In genomic region chr16:4789810-4790559, GRCm38 (mm10) we compare ENCODE assay signal across 8 mouse cellular contexts. TPM values are rescaled to one million over a fixed set of nuclear protein-coding genes. Genes with fewer than 3 reads are reported as not detected.
DNase-seq lines count a peak whose midpoint lies in the region; ATAC-seq and TF ChIP-seq lines count a peak whose summit lies in the region.

Gene Cdip1 (minus strand): TSS chr16:4790292.

- peak; percentile 99 for ATAC-seq in embryonic facial prominence, embryonic 13.5 days (ENCODE audit: insufficient number of reproducible peaks, insufficient read depth, low FRiP score, low TSS enrichment, low read depth)
- ATAC-seq in limb, embryonic 13.5 days (ENCODE audit: low FRiP score, low read depth) = peak; percentile 99
- ATAC-seq in midbrain, embryonic 16.5 days = peak; percentile 99

- no peaks in the 10 kb centered on the region for H3K36me3 ChIP-seq in embryonic facial prominence, embryonic 13.5 days
- peaks cover 23% of the 10 kb centered on the region for H3K36me3 ChIP-seq in heart, adult 2 months (ENCODE audit: control insufficient read depth, insufficient read depth, low read length)
- peaks cover 7% of the 10 kb centered on the region; the same call in 1 of the 2 replicates for H3K36me3 ChIP-seq in limb, embryonic 13.5 days
- H3K36me3 ChIP-seq in midbrain, embryonic 16.5 days (ENCODE audit: control insufficient read depth, insufficient read depth, low read length) = no peaks in the 10 kb centered on the region

- TF ChIP-seq EP300 in heart, adult 2 months (IDR thresholded peaks at IDR 0.05; ENCODE audit: insufficient read depth, low read depth, low read length) = 0 out of 2 replicates have a peak, but pooled peaks have one; percentile 16

- WGBS in embryonic facial prominence, embryonic 13.5 days = under 1% methylated on average over 51 of the region's 51 CpGs
- 1% methylated on average over 51 of the region's 51 CpGs for WGBS in heart, adult 2 months
- under 1% methylated on average over 51 of the region's 51 CpGs for WGBS in limb, embryonic 13.5 days
- WGBS in midbrain, embryonic 16.5 days = under 1% methylated on average over 50 of the region's 51 CpGs

- no peaks in the 10 kb centered on the region for H3K9me3 ChIP-seq in embryonic facial prominence, embryonic 13.5 days
- no peaks in the 10 kb centered on the region for H3K9me3 ChIP-seq in limb, embryonic 13.5 days
- no peaks in the 10 kb centered on the region for H3K9me3 ChIP-seq in midbrain, embryonic 16.5 days (replicated peaks; ENCODE audit: control insufficient read depth, low read length, poor library complexity, severe bottlenecking)

- H3K4me3 ChIP-seq in embryonic facial prominence, embryonic 13.5 days = peak within 1 kb of the TSS; percentile 87
- peak within 1 kb of the TSS; percentile 84 for H3K4me3 ChIP-seq in heart, adult 2 months
- peak within 1 kb of the TSS; percentile 70 for H3K4me3 ChIP-seq in limb, embryonic 13.5 days
- H3K4me3 ChIP-seq in midbrain, embryonic 16.5 days (ENCODE audit: low read depth, low read length) = peak within 1 kb of the TSS; percentile 69

- H3K4me2 ChIP-seq in embryonic facial prominence, embryonic 13.5 days = peak within 1 kb of the TSS; percentile 82
- H3K4me2 ChIP-seq in limb, embryonic 13.5 days (replicated peaks) = peak within 1 kb of the TSS; percentile 91
- H3K4me2 ChIP-seq in midbrain, embryonic 16.5 days (ENCODE audit: low read length) = peak within 1 kb of the TSS; percentile 94

- peak within 1 kb of the TSS; percentile 87 for H3K9ac ChIP-seq in embryonic facial prominence, embryonic 13.5 days
- peak within 1 kb of the TSS; percentile 95 for H3K9ac ChIP-seq in heart, adult 2 months (ENCODE audit: low read depth, low read length)
- peak within 1 kb of the TSS; percentile 92 for H3K9ac ChIP-seq in limb, embryonic 13.5 days
- peak within 1 kb of the TSS; percentile 91 for H3K9ac ChIP-seq in midbrain, embryonic 16.5 days (ENCODE audit: low read depth, low read length)

- peak; percentile 98 for DNase-seq in 3134 (ENCODE audit: extremely low read depth, insufficient read length, low spot score)
- peak; percentile 95 to 97 for DNase-seq in adrenal gland, postnatal 36 days
- DNase-seq in heart, adult 2 months = peak; percentile 96 to 97
- DNase-seq in kidney, adult 8-10 months = peak; percentile 92 to 94
- peak; percentile 92 to 94 for DNase-seq in spleen, postnatal 10 days (ENCODE audit: low spot score in 2 of 2)

- no peaks in the 10 kb centered on the region for H3K27me3 ChIP-seq in embryonic facial prominence, embryonic 13.5 days
- no peaks in the 10 kb centered on the region for H3K27me3 ChIP-seq in heart, adult 2 months (ENCODE audit: control insufficient read depth, insufficient read depth, low read length)
- no peaks in the 10 kb centered on the region for H3K27me3 ChIP-seq in limb, embryonic 13.5 days
- H3K27me3 ChIP-seq in midbrain, embryonic 16.5 days (ENCODE audit: control insufficient read depth, insufficient read depth, low read depth, low read length) = no peaks in the 10 kb centered on the region

- TF ChIP-seq CTCF in heart, adult 2 months (IDR thresholded peaks at IDR 0.05) = no peak

- peak within 1 kb of the TSS; percentile 99 for H3K27ac ChIP-seq in embryonic facial prominence, embryonic 13.5 days
- peak within 1 kb of the TSS; percentile 100 for H3K27ac ChIP-seq in heart, adult 2 months
- peak within 1 kb of the TSS; percentile 98 for H3K27ac ChIP-seq in limb, embryonic 13.5 days
- H3K27ac ChIP-seq in midbrain, embryonic 16.5 days (ENCODE audit: low read length) = peak within 1 kb of the TSS; percentile 99

- H3K4me1 ChIP-seq in embryonic facial prominence, embryonic 13.5 days = peaks cover 29% of the 10 kb centered on the region
- H3K4me1 ChIP-seq in heart, adult 2 months (ENCODE audit: control insufficient read depth, insufficient read depth, low read length) = peaks cover 8% of the 10 kb centered on the region
- peaks cover 37% of the 10 kb centered on the region for H3K4me1 ChIP-seq in limb, embryonic 13.5 days
- H3K4me1 ChIP-seq in midbrain, embryonic 16.5 days (ENCODE audit: control insufficient read depth, insufficient read depth, low read length) = peaks cover 32% of the 10 kb centered on the region

- intact Hi-C loops in heart, adult 2 months (cut with DNase I) = loop anchor here (2.0 to 10.0 kb wide), 6 partner anchors 19 to 235 kb away; partner anchors contain the start of genes Coro7, Hmox2 and Tfap4

- peak; percentile 68 for TF ChIP-seq POLR2A in heart, adult 2 months (IDR thresholded peaks at IDR 0.05; ENCODE audit: insufficient read depth, low read depth, low read length)

- peaks cover 4% of the 10 kb centered on the region; the same call in 1 of the 2 replicates for H3K79me2 ChIP-seq in heart, adult 2 months (replicated peaks; ENCODE audit: control insufficient read depth, insufficient read depth, low read length)

RNA-seq across cellular contexts. Expression of gene Cdip1, which starts in this region (rescaled TPM):
- total RNA-seq in adrenal gland, postnatal 36 days (2021) = 100 to 1,000 TPM in 1 of 2 experiments, 10 to 100 TPM in 1; 99.9 to 114 TPM
- polyA plus RNA-seq in embryonic facial prominence, embryonic 13.5 days (2015; fragmentation: Nextera tagmentation; extraction: Ambion mirVana) = 84.5 and 91.6 TPM in 2 replicates
- 10 to 100 TPM; 58.4 to 65.6 TPM for total RNA-seq in heart, adult 2 months (2021)
- 94.3 and 100 TPM in 2 replicates for polyA plus RNA-seq in heart, adult 2 months (2012; rRNA removed)
- 97.5 and 102 TPM in 2 replicates for polyA plus RNA-seq in limb, embryonic 13.5 days (2015; fragmentation: Nextera tagmentation; extraction: Ambion mirVana)
- polyA plus RNA-seq in midbrain, embryonic 16.5 days (2015; fragmentation: Nextera tagmentation; extraction: Ambion mirVana) = 117 and 127 TPM in 2 replicates

Comparison
In these comparisons a context has a peak if more than half of its experiments do, and no peak if none do; other contexts are left out.
1. Peak in every context shown above with its lines: DNase-seq, ATAC-seq, H3K4me3 ChIP-seq and H3K27ac ChIP-seq.